Mouse (Mus musculus) mature B cell (primary cell): ENCODE data around the gene Gale.

ENCODE experiments used
- in situ Hi-C: fragments of 300-500 bp; cut with MboI; formaldehyde crosslinking; loops from 2 replicates; pipeline ENCODE4 v1.14.3; 2019

The Gale gene

GRCm38 (mm10) chr4:135942193-135942592, 21.3 kb upstream of the Gale start:
- in situ Hi-C loops = loop anchor here (10.0 kb wide), 1 partner anchor 137 kb away; no protein-coding TSS in a partner anchor

GRCm38 (mm10) chr4:135943389-135943788, 20.1 kb upstream of the Gale start:
- in situ Hi-C loops = loop anchor here (10.0 kb wide), 1 partner anchor 139 kb away; no protein-coding TSS in a partner anchor

GRCm38 (mm10) chr4:135945706-135946105, 17.8 kb upstream of the Gale start:
- in situ Hi-C loops = loop anchor here (10.0 kb wide), 1 partner anchor 141 kb away; no protein-coding TSS in a partner anchor

- in situ Hi-C loops = loop anchor here (10.0 kb wide), 1 partner anchor 141 kb away; no protein-coding TSS in a partner anchor
These were observed 17.3 kb upstream of the Gale start, which contains the start of gene Hmgcl for GRCm38 (mm10) chr4:135946278-135946658. TSS of gene Hmgcl (plus strand) at chr4:135946448.

- in situ Hi-C loops = loop anchor here (10.0 kb wide), 1 partner anchor 142 kb away; no protein-coding TSS in a partner anchor
These were observed 16.7 kb upstream of the Gale start for GRCm38 (mm10) chr4:135946659-135947301.

- in situ Hi-C loops = loop anchor here (10.0 kb wide), 1 partner anchor 143 kb away; no protein-coding TSS in a partner anchor
These were observed 15.4 kb upstream of the Gale start for GRCm38 (mm10) chr4:135948142-135948541.

GRCm38 (mm10) chr4:135949475-135949874, 14.1 kb upstream of the Gale start:
- in situ Hi-C loops = loop anchor here (10.0 kb wide), 1 partner anchor 145 kb away; no protein-coding TSS in a partner anchor

- in situ Hi-C loops = loop anchor here (10.0 kb wide), 1 partner anchor 145 kb away; no protein-coding TSS in a partner anchor
These were observed 13.6 kb upstream of the Gale start for GRCm38 (mm10) chr4:135949911-135950310.

- in situ Hi-C loops = no loop called here
These were observed 13.2 kb upstream of the Gale start for GRCm38 (mm10) chr4:135950365-135950764.

GRCm38 (mm10) chr4:135951505-135951904, 12.0 kb upstream of the Gale start:
- in situ Hi-C loops = no loop called here

- in situ Hi-C loops = no loop called here
These were observed 10.3 kb upstream of the Gale start for GRCm38 (mm10) chr4:135953179-135953578.

- in situ Hi-C loops = no loop called here
These were observed 9.3 kb upstream of the Gale start for GRCm38 (mm10) chr4:135954241-135954640.

GRCm38 (mm10) chr4:135955886-135956285, 7.6 kb upstream of the Gale start:
- in situ Hi-C loops = no loop called here

- in situ Hi-C loops = no loop called here
These were observed 5.2 kb upstream of the Gale start for GRCm38 (mm10) chr4:135958354-135958753.

GRCm38 (mm10) chr4:135960717-135961116, 2.8 kb upstream of the Gale start:
- in situ Hi-C loops = no loop called here

- in situ Hi-C loops = no loop called here
These were observed 1.8 kb upstream of the Gale start for GRCm38 (mm10) chr4:135961709-135962108.

GRCm38 (mm10) chr4:135962198-135962597, 1.3 kb upstream of the Gale start:
- in situ Hi-C loops = no loop called here

GRCm38 (mm10) chr4:135962946-135963345, 581 bp upstream of the Gale start:
- in situ Hi-C loops = no loop called here

GRCm38 (mm10) chr4:135964426-135964825, 899 bp downstream of the Gale start:
- in situ Hi-C loops = no loop called here

- in situ Hi-C loops = no loop called here
These were observed 1.6 kb downstream of the Gale start for GRCm38 (mm10) chr4:135965113-135965512.

GRCm38 (mm10) chr4:135966283-135966682, 2.8 kb downstream of the Gale start:
- in situ Hi-C loops = no loop called here

GRCm38 (mm10) chr4:135967086-135967760, 3.7 kb downstream of the Gale start:
- in situ Hi-C loops = no loop called here
